Mouse (Mus musculus) lung, postnatal 4 days (tissue): ENCODE results near the gene Gm44503.

Source experiments
- DNase-seq, 2 experiments: peaks; one replicate each; pipeline ENCODE4 v3.0.0; 2021

The Gm44503 gene

DNA sequence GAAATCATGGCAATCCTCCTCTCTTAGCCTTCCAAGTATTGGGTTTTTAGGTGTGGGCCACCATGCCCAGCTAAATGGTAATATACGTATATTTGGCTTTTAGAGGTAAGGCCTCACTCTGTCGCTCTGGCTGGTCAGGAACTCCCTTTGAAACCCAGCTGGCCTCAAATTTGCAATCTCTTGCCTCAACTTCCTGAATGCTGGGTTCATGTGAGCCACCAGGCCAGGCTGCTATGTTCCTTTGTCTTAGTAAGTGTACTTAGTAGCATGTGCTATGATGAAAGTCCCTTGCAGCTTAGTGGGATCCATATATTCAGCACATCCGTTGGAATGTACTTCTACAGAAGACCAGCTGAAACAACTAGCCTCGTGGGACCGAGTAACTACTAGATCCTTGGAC, 16.1 kb downstream of the Gm44503 start:
- DNase-seq, result no peak

GRCm38 (mm10) chr9:72975242-72975641, 16.6 kb downstream of the Gm44503 start:
- DNase-seq, result no peak

DNA sequence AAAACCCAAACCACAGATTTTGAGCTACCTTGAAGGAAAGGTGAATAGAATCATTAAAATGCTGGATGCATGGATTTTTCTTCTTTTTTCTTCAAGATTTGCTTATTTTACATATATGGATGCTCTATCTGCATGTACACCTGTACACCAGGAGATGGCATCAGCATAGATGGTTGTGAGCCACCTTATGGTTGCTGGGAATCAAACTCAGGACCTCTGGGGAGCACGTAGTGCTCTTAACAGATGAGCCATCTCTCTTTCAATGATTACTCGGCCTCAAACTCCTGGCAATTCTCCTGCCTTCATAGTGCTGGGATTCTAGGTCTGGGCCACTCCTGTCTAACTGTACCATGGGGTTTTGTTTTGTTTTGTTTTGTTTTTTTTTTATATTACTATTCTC, 24.4 kb downstream of the Gm44503 start:
- no peak for DNase-seq

DNA sequence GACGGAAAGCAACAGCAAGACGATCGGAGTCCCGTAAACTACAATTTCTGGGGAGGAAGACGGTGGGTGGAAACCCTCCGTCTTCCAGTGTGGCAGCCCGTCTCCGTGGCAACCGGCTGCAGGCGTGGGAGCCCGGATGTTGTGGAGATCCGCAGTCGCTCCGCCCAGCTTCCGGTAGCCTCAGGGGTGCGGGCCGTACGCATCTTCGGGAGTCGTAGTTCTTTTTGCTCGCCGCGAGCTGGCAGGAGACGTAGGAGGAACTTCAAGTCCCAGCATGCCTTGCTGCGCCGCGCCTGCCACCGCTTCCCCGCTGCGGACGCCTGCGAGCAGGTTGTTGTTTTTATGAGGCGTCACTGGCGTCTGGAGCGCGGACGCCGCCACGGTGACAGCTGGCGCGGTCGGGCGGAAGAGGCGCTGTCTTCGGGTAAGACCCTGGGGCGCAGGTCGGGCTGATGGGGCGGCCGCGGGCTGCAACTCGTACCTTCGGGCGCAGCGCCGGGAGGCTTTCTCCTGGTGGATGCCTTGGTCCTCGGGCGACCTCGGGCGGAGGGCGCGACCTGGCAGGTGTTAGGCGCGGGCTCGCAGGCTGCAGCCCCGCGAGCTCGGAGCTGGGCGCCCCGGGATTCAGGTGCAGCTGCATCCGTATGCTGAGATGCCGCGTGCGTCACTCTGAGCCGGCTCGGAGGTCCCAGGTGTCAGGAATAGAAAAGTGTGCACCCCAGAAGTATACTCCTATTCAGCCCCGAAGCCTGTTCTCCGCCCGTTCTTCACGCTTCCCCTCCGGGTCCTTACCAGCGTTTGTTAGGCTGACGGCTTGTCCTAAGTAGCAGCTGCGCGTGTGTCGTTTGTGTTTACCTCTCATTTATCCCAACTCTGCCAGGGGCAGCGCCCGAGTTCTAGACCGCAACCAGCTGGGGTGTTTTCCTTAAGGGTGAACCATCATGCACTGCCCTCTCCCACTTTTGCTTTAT, 26.9 kb downstream of the Gm44503 start, which contains the start of the genes Ccpg1os and Ccpg1:
Ccpg1os (minus strand) TSS at position 133 of the 971 bp plus-strand sequence.
Ccpg1 (plus strand) TSS at position 180 of the 971 bp plus-strand sequence.
- DNase-seq, result peak; percentile 96 to 99

DNA sequence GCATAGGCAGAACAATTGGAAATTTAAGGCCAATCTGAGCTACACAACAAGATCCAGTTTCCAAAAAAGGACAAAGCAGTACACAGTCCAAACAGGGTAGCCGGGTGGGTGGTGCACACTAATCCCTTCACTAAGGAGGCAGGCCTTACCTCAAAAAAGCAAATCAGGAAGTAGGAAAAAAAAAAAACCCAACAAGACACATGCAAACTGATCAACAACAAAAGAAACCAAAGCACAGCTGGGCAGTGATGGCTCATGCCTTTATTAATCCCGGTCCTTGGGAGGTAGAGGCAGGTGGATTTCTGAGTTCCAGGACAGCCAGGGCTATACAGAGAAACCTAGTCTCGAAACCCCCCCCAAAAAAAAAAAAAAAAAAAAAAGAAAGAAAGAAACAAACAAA, 29.1 kb downstream of the Gm44503 start:
- DNase-seq, result no peak

DNA sequence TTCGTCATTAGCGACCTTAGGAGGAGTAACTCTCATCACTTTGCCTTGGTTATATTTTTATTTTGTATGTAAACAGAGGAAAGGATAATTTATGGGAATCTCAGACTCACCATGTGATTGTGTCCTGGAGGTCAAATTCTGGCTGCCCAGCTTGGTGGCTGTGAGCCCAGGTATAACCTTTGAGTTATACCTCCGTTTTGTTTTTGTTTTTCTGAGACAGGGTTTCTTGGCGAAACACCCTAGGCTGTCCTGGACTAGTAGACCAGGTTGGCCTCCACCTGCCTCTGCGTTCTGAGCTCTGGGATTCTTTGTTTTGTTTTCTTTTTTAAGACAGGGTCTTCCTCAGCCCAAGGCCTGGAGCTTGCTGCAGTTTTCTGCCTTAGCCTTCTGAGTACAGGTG, 30.1 kb downstream of the Gm44503 start:
- DNase-seq, result no peak

DNA sequence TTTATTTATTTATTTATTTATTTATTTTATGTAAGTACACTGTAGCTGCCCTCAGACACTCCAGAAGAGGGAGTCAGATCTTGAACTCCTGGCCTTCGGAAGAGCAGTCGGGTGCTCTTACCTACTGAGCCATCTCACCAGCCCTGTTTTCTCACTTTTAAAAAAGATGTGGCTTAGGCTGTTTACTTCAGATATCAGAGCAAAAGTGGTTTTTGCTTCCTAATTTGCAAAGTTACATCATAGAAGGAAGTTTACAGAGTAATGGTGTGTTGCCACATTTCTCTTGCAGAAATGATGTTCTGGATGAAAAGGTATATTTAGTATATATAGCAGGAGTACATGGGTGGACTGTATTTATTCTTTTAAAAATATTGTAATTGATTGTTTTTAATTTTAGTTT, 32.8 kb downstream of the Gm44503 start:
- no peak for DNase-seq

- no peak for DNase-seq
These were observed 33.9 kb downstream of the Gm44503 start for GRCm38 (mm10) chr9:72992576-72992975.

DNA sequence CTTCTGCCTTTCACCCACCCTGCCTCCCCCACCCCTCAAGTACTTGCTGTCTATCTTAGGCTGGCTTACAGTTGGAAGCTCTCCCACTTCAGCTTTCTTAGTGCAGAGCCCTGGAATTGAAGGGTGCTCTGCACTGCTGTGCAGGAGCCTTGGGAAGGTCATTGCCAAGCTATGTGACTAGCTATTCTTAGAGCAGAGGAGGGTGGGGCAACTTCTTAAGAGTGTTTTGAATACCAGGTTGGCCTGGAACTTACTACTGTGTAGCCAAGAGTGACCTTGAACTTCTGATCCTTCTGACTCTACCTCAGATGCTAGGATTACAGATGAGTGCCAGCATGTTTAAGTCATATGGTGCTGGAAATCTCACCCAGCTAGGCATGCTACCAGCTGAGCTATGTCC, 37.5 kb downstream of the Gm44503 start:
- no peak for DNase-seq

- no peak for DNase-seq
These were observed 38.2 kb downstream of the Gm44503 start for GRCm38 (mm10) chr9:72996806-72997205.

DNA sequence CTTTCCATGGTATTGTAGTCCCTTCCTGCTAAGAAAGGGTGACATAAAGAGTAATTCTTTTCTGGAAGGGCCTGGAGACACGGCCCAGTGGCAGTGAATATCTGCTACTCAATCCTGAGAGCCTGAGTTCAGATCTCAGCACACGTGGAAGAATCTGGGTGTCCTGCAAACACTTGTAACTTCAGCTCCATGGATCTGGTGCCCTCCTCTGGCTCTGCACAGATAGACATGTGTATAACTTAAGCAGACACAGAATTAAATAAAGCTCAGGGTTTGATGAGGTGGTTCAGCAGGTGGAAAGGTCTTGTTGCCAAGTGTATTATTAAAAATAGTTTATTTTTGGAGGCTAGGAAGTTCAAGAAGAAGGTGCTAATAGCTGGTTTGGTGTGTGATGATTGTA, 41.8 kb downstream of the Gm44503 start:
- DNase-seq, result no peak

DNA sequence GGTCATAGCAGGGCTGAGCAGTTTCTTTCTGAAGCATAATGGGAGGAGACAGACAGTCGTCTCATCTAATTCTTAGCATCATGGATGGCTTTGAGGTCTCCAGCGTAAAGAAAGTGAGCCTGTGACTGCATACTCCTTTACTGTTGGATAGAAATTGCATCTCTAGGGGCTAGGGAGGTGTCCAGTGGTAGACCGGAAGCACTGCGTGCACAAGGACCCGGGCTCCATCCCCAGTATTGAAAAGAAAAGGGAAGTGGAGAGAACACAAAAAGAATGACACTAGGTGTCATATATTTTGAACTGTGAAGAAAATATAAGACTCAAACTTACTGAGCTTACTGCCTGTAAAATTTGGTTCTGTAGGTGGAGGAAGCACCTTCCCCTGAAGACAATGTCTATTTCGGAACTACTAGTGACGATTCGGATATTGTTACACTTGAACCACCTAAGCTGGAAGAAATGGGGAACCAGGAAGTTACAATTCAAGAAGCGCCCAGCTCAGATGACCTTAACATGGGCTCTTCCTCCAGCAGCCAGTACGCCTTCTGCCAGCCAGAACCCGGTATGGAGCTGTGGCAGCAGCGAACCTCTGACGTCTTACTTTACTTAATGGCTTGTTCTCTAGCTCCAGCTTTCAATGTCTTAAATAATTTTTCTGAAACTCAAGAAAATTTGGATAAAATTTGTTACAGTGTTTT, 42.8 kb downstream of the Gm44503 start:
- DNase-seq, result no peak

DNA sequence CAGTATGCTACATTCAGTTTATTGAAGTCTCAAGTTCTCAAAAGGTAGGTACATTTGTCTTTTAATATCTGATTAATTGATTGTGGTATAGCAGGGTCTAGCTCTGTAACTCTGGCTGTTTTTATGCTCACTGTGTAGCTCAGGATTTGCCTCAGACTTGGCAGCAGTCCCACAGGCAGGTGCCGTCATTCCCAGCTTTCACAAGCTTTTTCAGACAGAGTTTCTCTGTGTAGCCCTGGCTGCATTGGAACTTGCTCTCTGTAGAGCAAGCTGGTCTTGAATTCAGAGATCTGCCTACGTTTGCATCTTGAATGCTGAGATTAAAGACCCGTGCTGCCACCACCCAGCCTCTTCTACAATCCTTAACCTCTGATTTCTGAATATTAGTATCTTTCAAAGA, 43.5 kb downstream of the Gm44503 start:
- DNase-seq, result no peak

- peak in 1 of 2 experiments; percentile 42 for DNase-seq
These were observed 45.4 kb downstream of the Gm44503 start for GRCm38 (mm10) chr9:73004076-73004475.

GRCm38 (mm10) chr9:73005106-73005505, 46.5 kb downstream of the Gm44503 start:
- no peak for DNase-seq

DNA sequence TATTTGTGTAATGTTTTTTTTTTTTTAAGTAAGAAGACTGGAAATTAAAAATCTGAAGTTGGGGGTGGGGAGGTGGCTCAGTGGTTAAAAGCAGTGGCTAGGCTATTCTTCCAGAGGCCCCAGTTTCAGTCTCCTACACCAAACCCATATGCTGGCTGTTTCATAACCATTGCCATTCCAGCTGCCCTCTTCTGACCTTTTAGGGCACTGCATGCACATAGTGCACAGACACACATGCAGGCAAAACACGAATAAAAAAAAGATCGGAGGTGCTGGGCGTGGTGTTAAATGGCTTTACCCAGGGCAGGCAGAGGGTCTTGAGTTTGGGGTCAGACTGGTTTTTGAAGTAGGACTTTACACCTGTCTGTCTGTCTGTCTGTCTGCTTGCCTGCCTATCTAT, 47.5 kb downstream of the Gm44503 start:
- peak in 1 of 2 experiments; percentile 12 for DNase-seq

DNA sequence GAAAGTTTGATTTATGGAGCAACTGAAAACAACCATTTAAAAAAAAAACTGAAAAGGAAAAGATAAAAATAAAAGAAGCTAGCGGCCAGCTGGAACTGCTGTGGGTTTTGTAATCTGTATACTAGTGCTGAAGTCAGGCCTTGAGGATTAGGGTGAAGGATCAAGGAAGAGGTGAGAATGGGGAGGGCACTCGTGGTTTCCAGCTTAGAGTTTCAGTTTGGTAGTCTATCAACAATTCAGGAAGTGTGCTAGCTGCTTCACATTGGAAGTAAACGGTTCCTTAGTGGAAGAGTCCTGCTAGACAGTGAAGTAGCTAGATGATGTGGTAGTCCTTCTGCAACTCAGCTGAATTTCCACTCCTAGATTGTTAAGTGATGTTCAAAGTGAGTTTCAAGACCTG, 49.7 kb downstream of the Gm44503 start:
- DNase-seq, result no peak

- no peak for DNase-seq
These were observed 54.0 kb downstream of the Gm44503 start for GRCm38 (mm10) chr9:73012629-73013028.

DNA sequence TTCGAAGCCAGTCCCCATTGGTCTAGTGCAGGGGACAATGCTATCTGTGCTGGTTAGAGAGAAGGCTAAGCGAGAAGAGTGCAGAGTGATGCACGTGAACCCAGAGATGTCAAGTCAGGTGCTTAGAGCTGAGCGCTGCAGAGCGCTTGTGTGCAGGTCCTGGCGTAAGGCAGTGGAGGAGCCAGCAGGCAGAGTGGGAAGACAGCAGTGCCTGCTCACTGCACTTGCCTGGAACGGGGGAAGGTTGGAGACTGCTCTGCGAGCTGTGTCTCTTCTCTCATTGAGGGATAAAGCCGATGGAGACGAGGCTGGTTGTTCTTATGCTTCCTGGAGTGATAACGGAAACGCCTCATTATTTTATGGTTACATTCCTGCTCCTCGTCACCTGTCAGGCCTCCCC, 56.1 kb downstream of the Gm44503 start:
- no peak for DNase-seq

- DNase-seq, result peak; percentile 23 to 61
These were observed 61.2 kb downstream of the Gm44503 start for GRCm38 (mm10) chr9:73019841-73020240.

DNA sequence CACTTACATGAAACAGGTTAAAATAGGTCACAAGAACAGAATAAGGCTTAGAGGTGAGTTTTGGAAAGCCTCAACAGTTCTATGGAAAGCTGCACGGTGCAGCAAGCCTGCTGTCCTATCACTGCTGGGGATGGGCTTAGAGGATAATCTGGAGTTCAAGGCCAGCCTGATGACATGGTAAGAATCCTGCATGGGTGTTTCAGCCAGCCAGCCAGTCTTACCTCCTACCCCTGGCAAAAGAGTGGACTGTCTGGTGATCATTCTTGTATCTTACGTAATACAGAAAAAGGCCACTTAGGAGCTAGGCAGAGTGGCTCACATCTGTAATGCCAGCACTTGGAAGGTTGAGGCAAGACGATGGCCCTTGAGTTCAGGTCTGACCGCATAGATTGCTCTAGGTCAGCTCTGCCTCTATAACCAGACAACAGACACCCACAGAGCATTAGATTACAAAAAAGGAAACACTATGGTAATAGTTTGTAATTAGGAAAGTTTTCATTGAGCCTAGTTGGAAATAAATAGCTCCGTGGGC, 62.0 kb downstream of the Gm44503 start:
- no peak for DNase-seq

DNA sequence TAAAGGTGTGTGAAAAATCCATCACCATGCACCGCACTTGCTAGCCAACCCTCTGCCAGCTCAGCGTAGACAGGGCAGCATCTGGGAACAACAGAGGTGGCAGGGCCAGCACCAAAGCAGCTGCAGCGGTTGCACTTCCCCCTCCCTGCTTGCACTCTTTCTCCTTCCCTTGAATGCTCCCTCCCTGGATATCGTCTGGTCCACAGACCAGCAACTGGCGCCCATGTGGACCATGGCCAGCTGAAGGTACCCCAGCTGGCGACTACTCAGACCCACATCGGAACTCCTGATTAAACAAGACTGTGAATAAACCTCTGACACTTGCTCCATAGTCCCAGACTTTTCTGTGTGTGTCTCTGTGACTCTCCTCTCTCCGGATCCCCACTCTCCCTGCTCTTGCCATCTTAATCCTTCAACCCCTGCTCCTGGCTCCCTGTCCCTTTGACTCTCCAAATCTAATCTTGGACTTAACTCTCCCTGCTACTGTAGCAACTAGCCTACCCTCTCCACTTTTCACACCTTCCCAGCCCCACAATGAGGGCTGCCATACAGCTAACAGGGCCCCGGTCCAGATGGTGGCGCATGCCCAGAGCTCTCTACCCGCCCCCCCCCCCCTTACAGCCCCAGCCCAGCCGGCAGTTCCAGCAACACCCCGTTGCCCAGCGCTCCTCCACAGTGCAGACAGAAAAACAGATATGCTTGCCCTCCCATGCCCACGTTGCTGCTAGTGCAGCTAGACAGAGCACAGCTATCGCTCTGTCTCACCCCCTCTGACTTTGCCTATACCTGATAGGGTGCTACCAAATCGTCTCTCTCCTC, 67.4 kb downstream of the Gm44503 start:
- no peak for DNase-seq

DNA sequence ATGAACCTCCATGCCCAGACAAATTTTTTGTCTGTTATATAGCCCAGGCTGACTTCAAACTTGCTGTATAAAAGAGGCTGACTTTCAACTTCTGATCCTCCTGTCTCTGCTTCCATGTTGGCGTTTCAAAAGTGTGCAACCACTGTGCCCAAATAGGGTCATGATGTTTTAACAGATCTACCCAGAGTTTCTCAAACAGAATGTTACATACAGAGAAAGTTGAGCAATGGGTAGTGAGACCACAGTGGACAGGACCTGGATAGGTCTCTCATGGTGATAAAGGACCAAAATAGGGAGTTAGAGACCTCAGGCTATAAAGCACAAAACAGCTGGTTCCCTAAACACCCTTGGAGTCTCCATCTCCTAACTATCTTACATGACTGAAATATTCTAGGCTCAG, 71.8 kb downstream of the Gm44503 start:
- DNase-seq, result no peak
